Mouse (Mus musculus) MEL (cell line): Measurements from ENCODE around the gene Gm15217.

Experiments
- CHD1 ChIP-seq: IDR thresholded peaks from 2 replicates; pipeline ENCODE4 v1.6.1; 2012; ENCODE audit warnings: low read depth, mild to moderate bottlenecking, inconsistent platforms, low read length, improper control_type of control experiment
- CTCF ChIP-seq, 3 experiments: IDR thresholded peaks in 2 of 3; conservative IDR thresholded peaks in 1 of 3; 2 replicates each; pipeline ENCODE4 v1.5.1; 2011 to 2012; ENCODE audit warnings: low read length in 3 of 3, low read depth in 2 of 3, mild to moderate bottlenecking in 2 of 3, improper control_type of control experiment in 1 of 3, inconsistent platforms in 1 of 3, mixed read lengths in 1 of 3, moderate library complexity in 1 of 3; ENCODE audit not compliant: control insufficient read depth in 1 of 3, insufficient read depth in 1 of 3, poor library complexity in 1 of 3, severe bottlenecking in 1 of 3
- EP300 ChIP-seq, 2 experiments: IDR thresholded peaks; 2 replicates each; pipeline ENCODE4 v1.6.1; 2011; ENCODE audit warnings: improper control_type of control experiment in 2 of 2, low read length in 2 of 2, low read depth in 1 of 2, mild to moderate bottlenecking in 1 of 2
- MAX ChIP-seq: IDR thresholded peaks from 2 replicates; pipeline ENCODE4 v1.6.1; 2011; ENCODE audit warnings: low read length, improper control_type of control experiment
- POLR2A ChIP-seq, 2 experiments: IDR thresholded peaks; 2 replicates each; pipeline ENCODE4 v1.6.1; 2011 to 2012; ENCODE audit warnings: low read length in 2 of 2, mild to moderate bottlenecking in 2 of 2, control low read depth in 1 of 2, improper control_type of control experiment in 1 of 2, low read depth in 1 of 2, moderate library complexity in 1 of 2; ENCODE audit not compliant: control insufficient read depth in 1 of 2, insufficient read depth in 1 of 2, poor library complexity in 1 of 2
- RAD21 ChIP-seq: IDR thresholded peaks from 2 replicates; pipeline ENCODE4 v1.6.1; 2011; ENCODE audit warnings: mild to moderate bottlenecking, low read depth, low read length, improper control_type of control experiment
- TAL1 ChIP-seq: IDR thresholded peaks from 2 replicates; pipeline ENCODE4 v1.6.1; 2012; ENCODE audit warnings: mild to moderate bottlenecking, inconsistent platforms, low read length, moderate library complexity, mixed read lengths
- TBP ChIP-seq: IDR thresholded peaks from 2 replicates; pipeline ENCODE4 v1.8.0; 2011; ENCODE audit warnings: low read depth, low read length, improper control_type of control experiment
- TCF12 ChIP-seq: IDR thresholded peaks from 2 replicates; pipeline ENCODE4 v1.6.1; 2014; ENCODE audit warnings: low read depth, mild to moderate bottlenecking, inconsistent platforms, low read length, improper control_type of control experiment, moderate library complexity
- UBTF ChIP-seq: IDR thresholded peaks from 2 replicates; pipeline ENCODE4 v1.6.1; 2012; ENCODE audit warnings: low read depth, mild to moderate bottlenecking, inconsistent platforms, low read length, improper control_type of control experiment, moderate library complexity, borderline replicate concordance; ENCODE audit not compliant: insufficient read depth
- ZC3H11A ChIP-seq: IDR thresholded peaks from 2 replicates; pipeline ENCODE4 v1.6.1; 2012; ENCODE audit warnings: low read depth, mild to moderate bottlenecking, inconsistent platforms, low read length, improper control_type of control experiment
- ZMIZ1 ChIP-seq: IDR thresholded peaks from 2 replicates; pipeline ENCODE4 v1.6.1; 2012; ENCODE audit warnings: low read depth, mild to moderate bottlenecking, inconsistent platforms, low read length, improper control_type of control experiment, moderate library complexity

- TF ChIP-seq POLR2A (IDR thresholded peaks at IDR 0.05; ENCODE audit: control insufficient read depth in 1 of 2, insufficient read depth in 1 of 2, low read depth in 1 of 2, low read length in 2 of 2, poor library complexity in 1 of 2): no peak
- no peak for TF ChIP-seq EP300 (IDR thresholded peaks at IDR 0.05; ENCODE audit: low read depth in 1 of 2, low read length in 2 of 2)
- no peak for TF ChIP-seq CTCF (IDR thresholded peaks at IDR 0.05 in 2 of 3, conservative IDR thresholded peaks at IDR 0.05 in 1 of 3; ENCODE audit: control insufficient read depth in 1 of 3, insufficient read depth in 1 of 3, low read depth in 2 of 3, low read length in 3 of 3, poor library complexity in 1 of 3, severe bottlenecking in 1 of 3)
- no peak for TF ChIP-seq RAD21
- TF ChIP-seq TAL1: no peak
- no peak for TF ChIP-seq ZMIZ1
- TF ChIP-seq TCF12: no peak
- no peak for TF ChIP-seq UBTF
- TF ChIP-seq CHD1: no peak
- no peak for TF ChIP-seq ZC3H11A
- TF ChIP-seq MAX: no peak
- no peak for TF ChIP-seq TBP
Observed at GRCm38 (mm10) chr14:46375796-46376195, 3.4 kb upstream of the Gm15217 start.
